Mouse (Mus musculus): ENCODE results near the gene Zdhhc19.
A peak's percentile ranks its signal among the peaks of the same experiment; 100 is the strongest.

The Zdhhc19 gene

DNA sequence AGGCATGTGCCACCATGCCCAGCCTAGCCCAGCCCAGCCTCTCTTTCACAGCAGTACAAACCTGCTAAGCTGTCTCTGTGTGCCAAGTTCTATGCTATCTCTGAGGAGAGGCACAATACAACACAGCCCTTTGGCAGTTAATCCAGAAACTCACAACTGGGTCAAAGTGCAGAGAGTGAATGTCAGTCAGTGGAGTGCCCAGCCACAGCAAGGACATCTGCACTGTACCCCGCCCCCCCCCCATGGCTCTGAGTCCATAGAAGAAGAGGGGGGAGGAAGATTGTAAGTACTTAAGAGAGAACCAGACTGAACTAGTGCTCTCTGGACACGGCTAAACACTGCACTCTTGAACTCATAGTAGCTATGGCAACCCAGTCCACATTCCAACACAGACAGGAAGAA, 55.3 kb downstream of the Zdhhc19 start:
- no peak for DNase-seq (ENCODE audit: low read depth, low spot score)

DNA sequence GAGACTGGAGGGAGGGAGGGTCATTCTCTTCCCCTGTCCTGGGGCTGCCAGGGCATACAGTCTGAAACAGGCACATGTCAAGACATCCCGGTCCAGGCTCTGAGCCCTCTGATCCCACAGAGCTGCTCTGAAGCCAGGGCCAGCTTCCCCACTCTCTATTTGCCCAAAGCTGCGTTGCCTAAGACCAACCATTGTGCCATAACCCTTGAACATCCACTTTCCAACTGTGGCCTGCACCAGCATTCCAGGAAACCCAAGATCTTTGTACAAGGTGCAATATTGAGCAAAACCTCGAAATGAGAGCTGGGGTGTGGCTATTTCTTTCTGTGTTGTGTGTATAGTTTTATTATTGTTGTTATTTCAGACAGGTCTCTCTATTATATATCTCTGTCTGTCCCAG, 59.5 kb downstream of the Zdhhc19 start:
- no peak for DNase-seq (ENCODE audit: low read depth, low spot score)

DNA sequence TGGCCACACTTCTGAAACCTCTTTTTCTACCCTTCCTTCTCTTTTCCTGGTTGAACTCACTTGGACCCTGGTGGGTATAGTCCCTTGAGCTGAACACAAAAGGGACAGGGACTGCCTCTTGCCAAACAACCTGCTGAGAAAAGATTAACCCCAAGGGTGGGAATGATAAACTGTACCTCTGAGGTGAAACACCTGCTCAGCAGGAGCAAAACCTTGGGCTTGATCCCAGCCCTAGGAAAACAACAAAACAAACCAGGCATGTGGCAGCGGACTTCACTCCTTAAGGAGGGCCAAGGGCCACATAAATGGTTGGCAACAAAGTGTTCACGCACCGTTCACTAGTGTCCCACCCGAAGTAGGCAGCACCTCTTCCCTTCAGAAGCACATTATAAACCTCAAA, 63.4 kb downstream of the Zdhhc19 start:
- DNase-seq (ENCODE audit: low read depth, low spot score) = no peak

DNA sequence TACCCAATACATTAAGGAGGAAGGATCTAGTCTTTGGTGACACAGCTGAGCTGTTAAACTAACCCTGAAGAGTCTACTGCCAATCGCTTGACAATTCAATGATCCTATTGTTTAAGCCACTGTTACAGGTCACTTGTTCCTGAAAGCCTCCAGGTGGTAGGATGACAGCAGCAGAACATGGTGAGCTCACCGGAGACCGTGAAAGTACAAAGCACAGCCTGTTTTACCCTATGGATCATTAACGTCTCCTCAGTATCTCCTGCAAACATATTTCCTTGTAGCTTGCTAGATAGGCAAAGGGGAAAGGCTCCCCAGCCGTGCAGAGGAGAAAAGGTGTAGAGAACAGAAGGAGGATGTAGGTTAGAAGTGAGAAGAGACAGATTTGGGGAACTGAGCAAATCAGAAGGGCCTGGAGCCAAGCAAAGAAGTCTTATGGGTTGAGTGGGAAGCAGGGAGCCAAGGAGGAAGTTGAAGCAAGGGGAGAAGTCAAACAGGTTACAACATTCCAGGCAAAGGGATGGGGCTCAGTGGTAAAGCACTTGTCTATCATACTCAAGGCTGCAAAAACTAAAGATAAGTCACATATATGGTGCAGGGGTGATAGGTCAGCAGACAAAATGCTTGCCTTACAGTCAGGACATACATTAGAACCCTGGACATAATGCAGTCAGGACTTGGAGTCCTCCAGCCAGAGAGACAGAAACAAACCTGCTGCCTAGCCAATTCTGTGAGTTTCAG, 67.2 kb downstream of the Zdhhc19 start:
- DNase-seq (ENCODE audit: low read depth, low spot score) = no peak

DNA sequence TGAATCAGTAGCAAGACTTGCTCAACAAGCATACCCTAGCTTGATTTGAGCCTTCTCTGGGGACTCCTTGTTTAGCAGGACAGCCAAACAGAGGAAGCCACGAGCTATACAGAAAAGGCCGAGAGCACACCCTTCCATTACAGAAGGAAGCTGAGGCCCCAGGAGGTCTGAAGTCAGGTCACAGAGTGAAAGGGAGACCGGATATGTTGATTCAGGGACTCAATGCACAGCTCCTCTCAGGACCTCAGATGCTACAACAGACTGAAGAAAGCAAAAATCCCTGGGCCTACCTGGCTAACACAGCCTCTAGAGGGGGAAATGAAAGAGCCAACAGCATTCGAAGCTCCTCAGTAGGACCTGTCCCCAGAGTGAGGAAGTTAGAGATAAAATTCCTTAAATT, 71.2 kb downstream of the Zdhhc19 start:
- DNase-seq (ENCODE audit: low read depth, low spot score) = no peak

DNA sequence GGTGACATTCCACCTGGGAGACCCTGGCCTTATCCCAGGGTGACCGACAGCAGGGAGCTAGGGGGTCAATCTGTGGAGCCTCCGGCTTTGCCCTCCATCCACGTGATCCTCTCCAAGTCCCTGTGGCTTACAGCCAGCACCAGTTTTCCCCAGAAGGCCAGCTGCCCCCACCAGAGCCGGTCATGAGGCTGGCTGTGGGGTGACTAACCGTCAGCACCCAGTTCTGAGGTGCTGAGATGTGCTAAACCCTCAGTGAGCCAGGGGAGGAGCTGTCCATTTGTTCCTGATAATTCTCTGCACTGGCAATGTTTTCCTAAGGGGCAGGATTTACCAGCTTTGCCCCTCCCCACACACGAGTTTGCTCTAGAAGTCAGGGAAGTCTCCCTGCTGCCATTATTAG, 72.3 kb downstream of the Zdhhc19 start:
- DNase-seq (ENCODE audit: low read depth, low spot score) = no peak

DNA sequence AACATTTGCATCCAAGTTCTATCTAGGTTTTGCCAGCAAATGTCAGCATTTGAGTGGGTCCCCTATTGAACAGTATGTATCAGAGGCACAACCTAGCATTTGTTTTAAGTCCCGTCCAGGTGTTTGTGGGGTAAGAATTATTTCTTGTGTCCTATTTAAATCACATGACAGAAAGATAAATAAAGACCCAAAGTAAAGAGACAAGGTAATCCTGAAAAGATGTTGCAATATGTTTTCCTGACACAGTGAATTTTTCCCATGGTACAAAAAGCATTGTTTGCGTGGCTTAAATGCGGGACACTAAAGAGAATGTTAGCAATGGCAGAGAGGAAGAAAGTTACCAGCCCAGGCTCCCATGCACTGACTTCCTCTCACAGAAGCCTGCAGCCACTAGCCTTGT, 74.0 kb downstream of the Zdhhc19 start:
- no peak for DNase-seq (ENCODE audit: low read depth, low spot score)

DNA sequence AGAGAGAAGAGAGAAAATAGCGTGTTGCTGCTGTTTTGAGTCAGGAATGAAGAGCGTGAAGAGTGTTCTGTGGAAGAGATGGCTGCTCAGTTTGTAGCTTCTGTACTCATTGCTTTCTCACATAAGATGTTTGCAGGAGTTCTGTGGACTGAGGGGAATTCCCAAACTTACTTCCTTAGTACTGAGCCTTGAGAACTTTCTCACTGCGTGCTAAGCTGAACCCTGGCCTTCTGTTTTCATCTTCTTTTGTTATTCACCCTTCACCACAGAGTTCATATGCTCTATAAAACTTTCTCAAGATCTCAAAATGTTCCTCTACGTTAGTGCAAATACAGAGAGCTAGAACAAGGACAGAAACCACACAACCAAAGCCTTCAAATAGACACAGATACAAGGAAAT, 76.5 kb downstream of the Zdhhc19 start:
- no peak for DNase-seq (ENCODE audit: low read depth, low spot score)

DNA sequence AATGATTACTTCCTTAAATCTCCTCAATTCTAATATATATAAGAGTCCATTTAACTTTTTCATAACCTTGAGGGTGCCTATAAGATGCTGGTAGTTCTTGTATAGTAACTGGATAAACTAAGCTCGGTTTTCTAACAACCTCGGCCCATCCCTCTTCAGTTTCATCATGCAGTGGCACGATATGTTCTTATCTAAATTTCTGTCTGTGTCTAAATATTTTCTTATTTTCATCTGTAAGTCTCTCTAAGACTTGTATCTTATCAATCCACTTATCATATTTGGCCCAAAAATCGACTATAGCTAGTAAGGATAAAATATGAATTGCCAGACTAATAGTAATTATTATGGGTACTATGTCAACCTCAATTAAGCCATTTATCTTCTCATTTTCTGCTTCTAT, 90.4 kb downstream of the Zdhhc19 start:
- DNase-seq (ENCODE audit: low read depth, low spot score) = no peak

DNA sequence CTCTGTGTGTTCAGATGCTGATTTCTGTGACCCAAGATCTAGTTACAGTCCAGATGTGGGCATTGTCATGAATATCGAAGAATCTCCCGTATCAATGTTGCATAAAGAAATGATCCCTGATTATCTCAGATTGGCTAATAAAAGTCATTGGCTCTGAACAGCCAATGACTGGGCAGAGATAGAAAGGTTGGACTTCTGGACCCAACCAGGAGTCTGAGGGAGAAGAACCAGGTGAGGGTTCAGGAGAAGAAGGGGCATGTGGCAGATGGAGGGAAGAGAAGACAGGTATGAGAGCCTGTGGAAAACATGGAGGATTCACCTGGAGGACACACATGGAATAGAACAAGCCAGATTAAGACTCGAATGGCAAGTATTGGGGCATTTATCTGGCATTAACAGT, 92.5 kb downstream of the Zdhhc19 start:
- DNase-seq (ENCODE audit: low read depth, low spot score) = no peak

DNA sequence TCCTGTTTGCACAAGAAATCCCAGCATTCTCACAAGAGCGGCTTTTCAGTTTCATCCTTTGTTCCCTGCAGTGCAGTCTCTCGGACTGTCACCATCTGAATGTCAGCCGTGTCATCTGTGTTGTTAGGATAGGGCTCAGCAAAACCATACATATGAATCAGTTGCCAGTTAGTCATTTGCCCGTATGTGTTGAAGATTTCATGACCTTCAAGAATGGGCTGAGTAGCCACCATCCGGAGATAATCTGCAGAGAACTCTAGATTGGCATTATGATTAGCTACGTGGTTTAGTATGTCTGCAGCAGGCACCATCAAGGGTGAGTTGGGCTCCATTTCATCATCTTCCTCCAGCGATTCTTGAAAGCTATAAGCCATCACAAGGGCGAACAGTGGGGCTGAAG, 95.5 kb downstream of the Zdhhc19 start:
- DNase-seq (ENCODE audit: low read depth, low spot score) = no peak

DNA sequence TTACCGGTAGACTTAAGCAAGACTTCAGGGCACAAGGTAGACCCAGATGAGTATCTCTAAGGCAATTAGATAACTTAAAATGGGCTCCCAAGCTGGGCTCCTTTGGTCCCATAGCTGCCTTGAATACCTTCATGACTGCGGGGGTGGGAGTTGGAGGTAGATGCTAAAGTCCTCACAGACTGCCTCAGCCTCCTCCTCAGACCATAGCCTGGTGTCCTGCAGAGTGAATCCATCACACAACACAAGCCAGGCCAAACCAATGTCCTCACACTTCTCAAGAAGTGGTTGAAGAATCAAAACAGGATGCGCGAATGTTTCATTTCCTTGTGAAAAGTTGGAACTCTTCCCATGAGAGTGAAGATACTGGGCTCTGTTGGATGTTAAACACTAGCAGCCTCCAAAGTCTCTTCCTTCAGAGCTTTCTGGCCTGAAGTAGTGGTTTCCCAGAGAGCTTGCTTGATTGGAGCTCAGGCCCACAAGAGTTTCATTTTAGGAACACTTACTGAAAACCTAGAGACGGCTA, 97.3 kb downstream of the Zdhhc19 start:
- DNase-seq (ENCODE audit: low read depth, low spot score) = no peak

DNA sequence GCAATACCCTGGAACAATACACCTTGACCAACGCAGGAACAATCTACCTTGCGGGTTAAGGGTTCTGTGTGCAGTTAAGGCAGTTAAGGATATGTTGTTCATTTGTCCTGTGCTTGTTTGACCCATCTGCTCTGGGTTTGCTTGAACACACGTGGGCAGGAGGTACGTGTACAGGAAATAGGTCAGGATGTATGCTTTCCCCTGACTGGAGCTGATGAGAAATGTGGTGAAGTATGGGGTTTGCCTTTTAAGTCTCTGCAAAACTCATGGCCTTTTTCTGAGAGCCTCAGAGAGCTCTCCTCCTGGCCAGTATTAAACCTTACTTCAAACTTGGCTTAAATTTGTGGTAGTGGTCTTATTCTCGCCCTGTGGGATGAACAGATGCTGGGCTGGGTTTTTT, 97.9 kb downstream of the Zdhhc19 start:
- no peak for DNase-seq (ENCODE audit: low read depth, low spot score)

DNA sequence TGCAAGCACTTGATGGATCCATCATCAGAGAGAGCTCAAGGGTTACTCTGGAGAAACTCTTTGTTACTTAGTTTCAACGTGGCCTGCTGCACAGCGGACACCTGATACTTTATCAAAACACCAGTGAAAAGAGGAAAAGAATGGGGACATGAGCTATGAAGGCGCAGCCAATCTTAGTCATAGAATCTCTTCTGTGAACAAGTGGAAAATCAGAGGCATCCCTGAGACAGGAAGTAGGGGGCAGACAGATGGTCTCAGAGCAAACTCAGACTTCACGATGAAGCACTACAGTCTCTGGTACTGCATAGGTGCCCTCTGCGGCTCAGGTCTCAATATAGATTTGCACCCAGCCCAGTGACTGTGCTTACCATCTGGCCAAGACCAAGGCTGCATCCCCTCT, 98.6 kb downstream of the Zdhhc19 start:
- no peak for DNase-seq (ENCODE audit: low read depth, low spot score)

DNA sequence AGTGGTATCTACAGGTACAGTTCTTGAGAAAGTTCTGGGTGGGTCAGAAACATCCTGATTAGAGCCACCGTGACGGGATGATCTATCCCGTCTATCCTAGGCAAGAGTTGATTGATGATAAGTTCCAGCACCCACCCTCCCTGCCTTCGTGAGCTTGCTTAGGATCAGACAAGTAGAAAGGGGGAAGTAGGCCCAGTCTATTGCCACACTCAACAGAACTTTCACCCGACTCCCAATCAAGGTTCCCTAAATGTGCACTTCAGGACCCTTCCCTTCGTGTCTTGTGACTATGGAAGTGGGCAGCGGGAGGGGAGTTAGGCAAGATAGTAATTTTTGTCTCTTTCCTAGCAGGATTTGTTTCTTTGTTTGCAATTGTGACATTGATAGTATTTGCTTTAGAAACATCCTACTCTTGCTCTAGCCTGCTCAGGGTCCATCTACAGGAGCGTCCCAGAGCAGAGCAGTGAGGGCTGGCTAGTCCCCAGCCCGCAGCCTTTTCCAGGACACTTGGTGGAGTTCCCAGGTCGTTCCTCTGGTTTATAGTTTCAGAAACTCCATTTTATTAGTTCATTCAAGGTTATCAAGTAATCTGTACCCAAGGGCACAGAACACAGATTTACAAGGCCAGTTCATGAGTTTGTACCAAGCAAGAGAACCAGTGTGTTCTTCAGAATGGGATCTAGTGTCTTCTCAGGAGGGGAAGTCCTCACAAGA, 99.2 kb downstream of the Zdhhc19 start:
- DNase-seq (ENCODE audit: low read depth, low spot score) = no peak

DNA sequence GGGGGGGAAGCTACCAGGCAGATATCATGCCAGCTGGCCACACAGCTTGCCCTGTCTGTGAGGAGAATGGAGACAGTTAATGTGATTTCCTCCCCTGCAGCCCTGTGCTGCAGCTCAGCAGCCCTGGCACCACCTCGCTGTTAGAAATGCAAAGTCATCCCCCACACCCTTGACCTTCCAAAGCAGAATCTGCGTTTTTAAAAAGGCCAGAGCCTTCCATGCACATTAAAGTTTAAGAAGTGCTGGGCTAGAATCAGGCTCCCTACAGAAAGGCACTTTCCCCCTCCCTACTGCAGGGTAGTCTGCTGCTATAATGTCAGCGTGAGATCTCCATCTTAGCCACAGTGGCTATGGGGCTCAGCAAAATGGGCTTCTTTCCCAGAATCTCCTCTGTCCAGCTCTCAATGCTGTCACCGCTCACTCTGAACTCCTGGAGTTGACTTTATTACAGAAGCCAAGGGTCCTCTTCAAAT, 101.9 kb downstream of the Zdhhc19 start:
- no peak for DNase-seq (ENCODE audit: low read depth, low spot score)

DNA sequence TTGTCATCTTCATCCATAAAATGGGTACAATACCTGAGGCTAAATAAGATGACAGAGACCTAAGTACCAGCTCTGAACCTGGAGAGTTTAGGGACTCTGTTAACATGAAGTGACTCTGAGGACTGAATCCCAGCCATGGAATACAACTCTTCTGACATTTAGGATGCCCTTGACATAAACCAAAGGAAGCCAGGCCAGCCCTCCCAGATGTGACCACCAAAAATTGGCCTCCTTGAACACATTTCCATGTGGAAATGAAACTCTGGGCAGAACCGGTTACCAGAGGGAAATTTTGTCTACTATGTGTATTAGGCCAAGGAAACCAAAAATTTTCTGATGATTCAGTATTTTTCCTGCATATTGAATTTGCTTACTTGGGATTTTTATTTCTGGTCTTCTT, 103.1 kb downstream of the Zdhhc19 start:
- no peak for DNase-seq (ENCODE audit: low read depth, low spot score)

DNA sequence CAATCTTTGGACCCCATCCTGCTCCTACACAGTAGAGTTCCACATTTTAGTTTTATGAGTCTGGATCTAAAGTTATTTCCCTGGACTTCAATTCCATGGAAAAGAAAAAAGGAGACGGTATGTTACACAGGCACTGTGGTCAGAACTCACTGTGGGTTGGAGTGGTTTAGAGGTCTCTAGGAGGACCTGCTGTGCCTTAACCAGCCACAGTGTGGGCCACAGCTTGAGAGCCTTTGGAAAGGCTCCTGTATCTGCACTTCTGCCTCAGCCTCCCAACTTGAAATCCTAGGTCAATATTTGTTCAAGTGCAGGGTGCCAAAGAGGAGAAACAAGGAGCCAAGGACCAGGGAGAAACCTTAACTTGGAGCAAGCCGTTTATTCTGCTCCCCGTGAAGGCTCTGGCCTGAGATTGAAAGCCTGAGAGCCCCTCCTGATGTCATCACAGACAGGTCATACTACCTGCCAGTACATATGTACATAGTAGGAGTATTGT, 106.2 kb downstream of the Zdhhc19 start:
- no peak for DNase-seq (ENCODE audit: low read depth, low spot score)

DNA sequence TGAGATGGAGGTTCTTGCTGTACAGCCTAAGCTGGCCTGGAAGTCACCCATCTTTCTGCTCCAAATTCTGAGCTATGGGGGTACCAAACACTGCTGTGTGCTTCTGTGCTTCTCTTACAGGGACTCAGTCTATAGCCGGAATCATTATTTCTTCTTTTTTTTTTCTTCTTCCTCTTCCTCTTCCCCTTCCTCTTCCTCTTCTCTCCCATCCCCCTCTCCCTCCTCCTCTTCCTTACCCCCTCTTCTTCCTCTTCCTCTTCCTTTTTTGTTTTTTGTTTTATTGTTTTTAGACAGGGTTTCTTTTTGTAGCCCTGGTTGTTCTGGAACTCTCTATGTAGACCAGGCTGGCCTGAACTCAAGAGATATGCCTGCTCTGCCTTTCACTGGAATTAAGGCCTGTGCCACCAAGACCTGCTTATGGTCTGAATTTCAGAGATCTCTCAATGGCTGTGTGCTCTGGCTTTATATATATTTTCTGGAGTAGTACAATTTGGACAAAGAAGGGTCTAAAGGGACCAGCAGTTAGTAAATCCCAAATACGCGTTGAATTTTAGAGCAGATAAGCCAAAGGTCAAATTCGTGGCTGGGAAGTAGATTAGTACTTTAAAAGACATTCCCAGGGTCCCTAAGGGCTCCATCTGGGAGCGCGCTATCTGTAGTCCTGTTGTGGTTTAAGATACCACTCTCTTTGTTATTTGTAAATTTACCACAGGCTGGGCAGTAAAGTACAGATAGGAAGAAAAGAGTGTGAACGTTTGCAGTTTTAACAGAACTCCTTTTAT, 111.7 kb downstream of the Zdhhc19 start:
- peak; percentile 54 for DNase-seq (ENCODE audit: low read depth, low spot score)

DNA sequence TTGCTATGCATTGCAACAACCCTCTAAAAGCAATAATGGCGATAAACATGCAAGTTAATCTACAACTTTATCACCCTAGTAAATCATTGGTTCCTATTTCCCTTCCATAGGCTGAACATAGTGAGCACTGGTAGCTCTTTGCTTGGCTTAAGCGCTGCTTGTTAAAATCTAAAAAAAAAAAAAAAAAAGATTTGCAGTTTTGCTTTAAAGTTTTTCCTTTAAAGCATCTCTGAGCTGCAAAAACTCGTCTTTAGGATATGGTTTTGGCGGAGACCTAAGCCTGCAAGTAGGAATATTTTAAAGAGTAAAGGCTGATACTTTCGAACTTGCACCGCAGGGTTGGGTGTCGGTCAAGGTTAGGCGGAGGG, 112.3 kb downstream of the Zdhhc19 start:
- no peak for DNase-seq (ENCODE audit: low read depth, low spot score)

DNA sequence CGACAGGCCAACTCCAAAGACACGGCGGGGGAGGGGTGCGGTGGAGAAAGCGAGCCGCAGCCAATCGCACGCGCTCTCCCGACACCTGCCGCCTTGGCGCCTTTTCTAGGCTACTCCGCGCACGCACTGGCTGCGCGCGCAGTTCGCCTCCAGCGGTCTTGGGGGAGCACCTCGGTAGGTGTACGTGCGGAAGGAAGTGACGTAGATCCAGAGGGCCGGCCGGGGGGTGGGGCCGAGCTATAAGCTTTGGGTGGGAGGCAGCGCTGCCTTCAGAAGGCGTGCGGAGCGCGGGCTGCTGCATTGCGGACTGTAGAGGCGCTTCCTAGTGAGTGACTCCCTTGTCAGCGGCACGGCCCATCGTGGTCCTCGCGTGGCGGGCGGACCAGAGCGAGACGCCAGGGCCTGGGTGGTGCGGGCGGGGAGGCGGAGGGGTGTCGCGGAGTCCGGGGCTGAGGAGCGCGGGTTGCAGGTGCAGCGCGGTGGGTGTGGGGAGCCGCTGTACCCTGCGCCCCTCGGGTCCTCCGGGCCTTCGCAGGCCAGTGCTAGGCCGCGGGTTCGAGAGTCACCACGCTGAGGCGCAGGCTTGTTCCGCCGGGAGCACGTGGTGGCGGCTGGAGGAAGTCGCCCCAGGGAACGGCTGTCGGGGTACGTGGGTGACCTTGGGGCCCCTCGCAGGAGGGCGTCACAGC, 112.8 kb downstream of the Zdhhc19 start, which contains the start of gene Tfrc:
Gene Tfrc, plus strand, starts transcription at position 209 of the 689 bp plus-strand sequence.
- peak; percentile 100 for DNase-seq (ENCODE audit: low read depth, low spot score)

DNA sequence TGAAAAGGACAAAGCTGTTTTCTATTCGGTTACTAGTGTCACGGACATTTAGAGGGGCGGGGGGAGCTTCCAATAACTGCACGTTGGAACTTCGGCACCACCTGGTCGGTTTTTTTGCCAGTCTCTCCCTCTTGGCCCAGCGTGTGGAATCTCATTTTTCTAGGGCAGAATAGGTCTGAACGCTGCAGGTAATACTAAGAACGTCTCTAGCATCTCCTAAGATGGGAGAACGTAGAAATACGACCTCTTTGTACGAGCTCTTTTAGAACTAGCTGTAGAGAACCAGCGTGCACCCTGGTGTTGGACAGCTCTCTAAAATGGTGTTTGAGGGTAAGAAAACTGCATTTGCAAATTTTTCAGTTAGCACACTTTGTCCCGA, 113.3 kb downstream of the Zdhhc19 start:
- DNase-seq (ENCODE audit: low read depth, low spot score) = no peak

All from A20 (cell line).